9 mouse cellular contexts compared by ENCODE assay signal in genomic region chr7:4656818-4657217, GRCm38 (mm10). TPM values are rescaled to one million over a fixed set of nuclear protein-coding genes. Genes with fewer than 3 reads are reported as not detected.
DNase-seq lines count a peak whose midpoint lies in the region; ATAC-seq and TF ChIP-seq lines count a peak whose summit lies in the region.
"Had no signal": no experiment of that assay in that cellular context is flagged by ENCODE, and none has a peak within 500 bp of the region (broad histone marks: within the 10 kb centered on the region; RNA-seq: fewer than 3 reads in every experiment).

No protein-coding gene starts in this region.

- H3K27ac ChIP-seq in gastrocnemius, adult 2 months, result peak overlapping the region; percentile 99
- H3K27ac ChIP-seq in hindbrain, embryonic 10.5 days, result no peak overlapping the region
- peak overlapping the region; percentile 46; the same call in 1 of the 2 replicates for H3K27ac ChIP-seq in liver, postnatal 0 days (ENCODE audit: low read depth)

- H3K4me1 ChIP-seq in hindbrain, embryonic 10.5 days (replicated peaks), result peaks cover 45% of the 10 kb centered on the region
- peaks cover 64% of the 10 kb centered on the region for H3K4me1 ChIP-seq in liver, postnatal 0 days (ENCODE audit: insufficient read depth)

- H3K9me3 ChIP-seq in hindbrain, embryonic 10.5 days, result no peaks in the 10 kb centered on the region
- no peaks in the 10 kb centered on the region for H3K9me3 ChIP-seq in liver, postnatal 0 days (ENCODE audit: low read length)

- peak overlapping the region; percentile 84 for H3K4me3 ChIP-seq in gastrocnemius, adult 2 months
- peak overlapping the region; percentile 89 for H3K4me3 ChIP-seq in hindbrain, embryonic 10.5 days
- H3K4me3 ChIP-seq in liver, postnatal 0 days (ENCODE audit: low read depth, low read length), result peak overlapping the region; percentile 92

- no peak for TF ChIP-seq CTCF in gastrocnemius, adult 2 months (IDR thresholded peaks at IDR 0.05)
- no peak for TF ChIP-seq CTCF in liver, postnatal 0 days (IDR thresholded peaks at IDR 0.05; ENCODE audit: low read depth)

- H3K36me3 ChIP-seq in hindbrain, embryonic 10.5 days, result peaks cover 32% of the 10 kb centered on the region
- H3K36me3 ChIP-seq in liver, postnatal 0 days (replicated peaks; ENCODE audit: insufficient read depth, low read length), result peaks cover 5% of the 10 kb centered on the region

- WGBS in hindbrain, embryonic 10.5 days, result 87% methylated on average over 1 of the region's 1 CpGs
- 6% methylated on average over 1 of the region's 1 CpGs for WGBS in liver, postnatal 0 days (ENCODE audit: insufficient replicate concordance)

- no peak for TF ChIP-seq EP300 in liver, postnatal 0 days (IDR thresholded peaks at IDR 0.05; ENCODE audit: low read depth)

- intact Hi-C loops in gastrocnemius, adult 2 months (cut with DNase I), result loop anchor here (10.0 kb wide), 1 partner anchor 138 kb away; the partner anchor contains the start of gene Rpl28
- intact Hi-C loops in gastrocnemius, postnatal 14 days (cut with DNase I; ENCODE audit: low total_unique reads), result no loop called here

- no peak for DNase-seq in gastrocnemius, adult 2 months
- DNase-seq in gastrocnemius, postnatal 14 days, result no peak
- peak; percentile 37 for DNase-seq in A20 (ENCODE audit: low read depth, low spot score)
- no peak for DNase-seq in hindbrain, embryonic 10.5 days (ENCODE audit: low spot score)
- DNase-seq in liver, postnatal 0 days, result no peak
- no peak for DNase-seq in adrenal gland, postnatal 36 days
- no peak for DNase-seq in layer of hippocampus, adult 18-20 months (ENCODE audit: low spot score in 2 of 2)
- no peak for DNase-seq in frontal cortex, postnatal 10 days (ENCODE audit: low spot score in 2 of 2)

- H3K4me2 ChIP-seq in liver, postnatal 0 days (ENCODE audit: low read depth, low read length), result peak overlapping the region; percentile 88

- H3K9ac ChIP-seq in liver, postnatal 0 days (replicated peaks), result peak overlapping the region; percentile 97

- ATAC-seq in liver, postnatal 0 days, result no peak

- H3K27me3 ChIP-seq in hindbrain, embryonic 10.5 days (ENCODE audit: insufficient read depth, poor library complexity, severe bottlenecking), result no peaks in the 10 kb centered on the region
- no peaks in the 10 kb centered on the region for H3K27me3 ChIP-seq in liver, postnatal 0 days (ENCODE audit: insufficient read depth, low read length)

RNA-seq across cellular contexts. Expression of gene Ppp6r1, which starts 2.0 kb away (rescaled TPM):
- 10 to 100 TPM; 45.0 to 51.2 TPM for total RNA-seq in gastrocnemius, adult 2 months (2021)
- 10 to 100 TPM; 44.2 to 45.0 TPM for total RNA-seq in gastrocnemius, postnatal 14 days (2021)
- 9.4 and 11.5 TPM in 2 replicates for polyA plus RNA-seq in hindbrain, embryonic 10.5 days (2016; fragmentation: Nextera tagmentation; extraction: Ambion mirVana)
- polyA plus RNA-seq in liver, postnatal 0 days (2015; fragmentation: Nextera tagmentation; extraction: Ambion mirVana), result 3.8 and 4.5 TPM in 2 replicates
- total RNA-seq in adrenal gland, postnatal 36 days (2021), result 10 to 100 TPM; 82.6 to 89.5 TPM
- total RNA-seq in layer of hippocampus, adult 18-20 months (2021), result 100 to 1,000 TPM; 127 TPM

RNA-seq across cellular contexts. Expression of gene Tmem86b, which starts 25.6 kb away (rescaled TPM):
- 1 to 10 TPM; 2.6 to 3.3 TPM for total RNA-seq in gastrocnemius, adult 2 months (2021)
- total RNA-seq in gastrocnemius, postnatal 14 days (2021), result 1 to 10 TPM; 2.1 to 3.1 TPM
- 2.1 and 2.2 TPM in 2 replicates for polyA plus RNA-seq in hindbrain, embryonic 10.5 days (2016; fragmentation: Nextera tagmentation; extraction: Ambion mirVana)
- polyA plus RNA-seq in liver, postnatal 0 days (2015; fragmentation: Nextera tagmentation; extraction: Ambion mirVana), result 31.8 and 35.4 TPM in 2 replicates
- 1 to 10 TPM; 5.9 to 8.2 TPM for total RNA-seq in adrenal gland, postnatal 36 days (2021)
- 10 to 100 TPM; 15.1 to 15.9 TPM for total RNA-seq in layer of hippocampus, adult 18-20 months (2021)

RNA-seq across cellular contexts. Expression of gene Hspbp1, which starts 28.1 kb away (rescaled TPM):
- 10 to 100 TPM; 23.4 to 29.8 TPM for total RNA-seq in gastrocnemius, adult 2 months (2021)
- total RNA-seq in gastrocnemius, postnatal 14 days (2021), result 10 to 100 TPM; 19.7 to 20.3 TPM
- 131 and 139 TPM in 2 replicates for polyA plus RNA-seq in hindbrain, embryonic 10.5 days (2016; fragmentation: Nextera tagmentation; extraction: Ambion mirVana)
- 27.6 and 33.1 TPM in 2 replicates for polyA plus RNA-seq in liver, postnatal 0 days (2015; fragmentation: Nextera tagmentation; extraction: Ambion mirVana)
- 10 to 100 TPM; 47.8 to 50.7 TPM for total RNA-seq in adrenal gland, postnatal 36 days (2021)
- 10 to 100 TPM; 82.7 to 92.4 TPM for total RNA-seq in layer of hippocampus, adult 18-20 months (2021)

RNA-seq across cellular contexts. Expression of gene Brsk1, which starts 33.6 kb away (rescaled TPM):
- under 1 TPM; 0.48 to 0.75 TPM for total RNA-seq in gastrocnemius, adult 2 months (2021)
- 1 to 10 TPM; 1.8 to 2.3 TPM for total RNA-seq in gastrocnemius, postnatal 14 days (2021)
- polyA plus RNA-seq in hindbrain, embryonic 10.5 days (2016; fragmentation: Nextera tagmentation; extraction: Ambion mirVana), result 1.7 and 2.8 TPM in 2 replicates
- polyA plus RNA-seq in liver, postnatal 0 days (2015; fragmentation: Nextera tagmentation; extraction: Ambion mirVana), result not detected in 2 replicates
- 1 to 10 TPM; 6.6 to 8.0 TPM for total RNA-seq in adrenal gland, postnatal 36 days (2021)
- total RNA-seq in layer of hippocampus, adult 18-20 months (2021), result 100 to 1,000 TPM; 368 to 369 TPM

RNA-seq across cellular contexts. Expression of gene Ptprh, which starts 53.0 kb away (rescaled TPM):
- not detected for total RNA-seq in gastrocnemius, adult 2 months (2021)
- total RNA-seq in gastrocnemius, postnatal 14 days (2021), result not detected
- not detected in 2 replicates for polyA plus RNA-seq in hindbrain, embryonic 10.5 days (2016; fragmentation: Nextera tagmentation; extraction: Ambion mirVana)
- polyA plus RNA-seq in liver, postnatal 0 days (2015; fragmentation: Nextera tagmentation; extraction: Ambion mirVana), result not detected in 2 replicates
- total RNA-seq in adrenal gland, postnatal 36 days (2021), result not detected
- under 1 TPM; 0.38 to 0.50 TPM for total RNA-seq in layer of hippocampus, adult 18-20 months (2021)
- polyA plus RNA-seq: C2C12 had no signal
